Mouse (Mus musculus): Measurements from ENCODE around the gene Irgq. TPM values are rescaled to one million over a fixed set of nuclear protein-coding genes. Genes with fewer than 3 reads are reported as not detected.

Gene Irgq
- total and polyA plus RNA-seq, 3 experiments, result 21.2 to 23.7 (median 23.5) TPM

Other genes starting within 250 kb of the Irgq start
- 1 to 10 TPM; 7.0 to 9.6 TPM for gene Zfp61, start 229.5 kb upstream of the Irgq start, total RNA-seq (2021)
- gene Zfp61, start 229.5 kb upstream of the Irgq start, polyA plus RNA-seq (2012; rRNA removed), result 2.0 and 2.6 TPM in 2 replicates
- gene Zfp94, start 214.0 kb upstream of the Irgq start, total RNA-seq (2021), result 1 to 10 TPM; 3.1 to 5.5 TPM
- 4.3 and 4.6 TPM in 2 replicates for gene Zfp94, start 214.0 kb upstream of the Irgq start, polyA plus RNA-seq (2012; rRNA removed)
- 1 to 10 TPM in 1 of 2 experiments, under 1 TPM in 1; 0.58 to 1.2 TPM for gene Tescl, start 196.8 kb upstream of the Irgq start, total RNA-seq (2021)
- 1.2 and 1.8 TPM in 2 replicates for gene Tescl, start 196.8 kb upstream of the Irgq start, polyA plus RNA-seq (2012; rRNA removed)
- gene Lypd5, start 181.5 kb upstream of the Irgq start, total RNA-seq (2021), result not detected
- not detected in 2 replicates for gene Lypd5, start 181.5 kb upstream of the Irgq start, polyA plus RNA-seq (2012; rRNA removed)
- under 1 TPM; 0.37 to 0.97 TPM for gene Kcnn4, start 160.4 kb upstream of the Irgq start, total RNA-seq (2021)
- gene Kcnn4, start 160.4 kb upstream of the Irgq start, polyA plus RNA-seq (2012; rRNA removed), result 2.1 and 3.0 TPM in 2 replicates
- 10 to 100 TPM; 19.7 to 20.2 TPM for gene Smg9, start 131.1 kb upstream of the Irgq start, total RNA-seq (2021)
- gene Smg9, start 131.1 kb upstream of the Irgq start, polyA plus RNA-seq (2012; rRNA removed), result 45.8 and 46.0 TPM in 2 replicates
- not detected for gene Irgc1, start 78.4 kb upstream of the Irgq start, total RNA-seq (2021)
- 0.19 TPM in 1 of 2 replicates, not detected in the other for gene Irgc1, start 78.4 kb upstream of the Irgq start, polyA plus RNA-seq (2012; rRNA removed)
- gene Plaur, start 68.2 kb upstream of the Irgq start, total RNA-seq (2021), result 10 to 100 TPM in 1 of 2 experiments, 1 to 10 TPM in 1; 9.5 to 10.8 TPM
- gene Plaur, start 68.2 kb upstream of the Irgq start, polyA plus RNA-seq (2012; rRNA removed), result 15.5 and 18.0 TPM in 2 replicates
- 1 to 10 TPM; 1.7 to 4.7 TPM for gene Cadm4, start 48.7 kb upstream of the Irgq start, total RNA-seq (2021)
- gene Cadm4, start 48.7 kb upstream of the Irgq start, polyA plus RNA-seq (2012; rRNA removed), result 6.6 and 7.5 TPM in 2 replicates
- 1 to 10 TPM; 4.2 to 7.2 TPM for gene Zfp428, start 23.7 kb upstream of the Irgq start, total RNA-seq (2021)
- 32.1 and 38.3 TPM in 2 replicates for gene Zfp428, start 23.7 kb upstream of the Irgq start, polyA plus RNA-seq (2012; rRNA removed)
- gene AC161166.1, start 18.2 kb upstream of the Irgq start, total RNA-seq (2021), result not detected
- gene AC161166.1, start 18.2 kb upstream of the Irgq start, polyA plus RNA-seq (2012; rRNA removed), result not detected in 2 replicates
- not detected for gene Pinlyp, start 15.4 kb downstream of the Irgq start, total RNA-seq (2021)
- not detected in 2 replicates for gene Pinlyp, start 15.4 kb downstream of the Irgq start, polyA plus RNA-seq (2012; rRNA removed)
- 10 to 100 TPM; 34.7 to 36.8 TPM for gene Xrcc1, start 15.6 kb downstream of the Irgq start, total RNA-seq (2021)
- gene Xrcc1, start 15.6 kb downstream of the Irgq start, polyA plus RNA-seq (2012; rRNA removed), result 61.2 TPM in 2 replicates
- 10 to 100 TPM; 34.8 to 37.5 TPM for gene Ethe1, start 56.9 kb downstream of the Irgq start, total RNA-seq (2021)
- 32.1 and 33.8 TPM in 2 replicates for gene Ethe1, start 56.9 kb downstream of the Irgq start, polyA plus RNA-seq (2012; rRNA removed)
- under 1 TPM; 0.29 to 0.45 TPM for gene Zfp575, start 57.0 kb downstream of the Irgq start, total RNA-seq (2021)
- gene Zfp575, start 57.0 kb downstream of the Irgq start, polyA plus RNA-seq (2012; rRNA removed), result 0.36 and 0.62 TPM in 2 replicates
- 1 to 10 TPM; 3.5 to 8.5 TPM for gene Phldb3, start 80.1 kb downstream of the Irgq start, total RNA-seq (2021)
- 3.9 and 4.4 TPM in 2 replicates for gene Phldb3, start 80.1 kb downstream of the Irgq start, polyA plus RNA-seq (2012; rRNA removed)
- under 1 TPM; 0.79 to 0.84 TPM for gene Lypd3, start 105.9 kb downstream of the Irgq start, total RNA-seq (2021)
- 1.9 TPM in 2 replicates for gene Lypd3, start 105.9 kb downstream of the Irgq start, polyA plus RNA-seq (2012; rRNA removed)
- gene Tex101, start 146.0 kb downstream of the Irgq start, total RNA-seq (2021), result not detected
- not detected in 2 replicates for gene Tex101, start 146.0 kb downstream of the Irgq start, polyA plus RNA-seq (2012; rRNA removed)
- gene BC049730, start 178.6 kb downstream of the Irgq start, total RNA-seq (2021), result not detected
- not detected in 2 replicates for gene BC049730, start 178.6 kb downstream of the Irgq start, polyA plus RNA-seq (2012; rRNA removed)
- gene Gm4763, start 196.2 kb downstream of the Irgq start, total RNA-seq (2021), result not detected
- gene Gm4763, start 196.2 kb downstream of the Irgq start, polyA plus RNA-seq (2012; rRNA removed), result not detected in 2 replicates
- gene Cd177, start 229.6 kb downstream of the Irgq start, total RNA-seq (2021), result under 1 TPM in 1 of 2 experiments, not detected in 1; 0.17 TPM
- gene Cd177, start 229.6 kb downstream of the Irgq start, polyA plus RNA-seq (2012; rRNA removed), result not detected in 2 replicates
- not detected for gene Ceacam10, start 246.5 kb downstream of the Irgq start, total RNA-seq (2021)
- not detected in 2 replicates for gene Ceacam10, start 246.5 kb downstream of the Irgq start, polyA plus RNA-seq (2012; rRNA removed)

All from adrenal gland, adult 2 months (tissue).